Mouse (Mus musculus): ENCODE data around the gene Zfp322a.

GRCm38 (mm10) chr13:23402626-23403025 is 33.6 kb upstream of the Zfp322a start:
- TF ChIP-seq CTCF (IDR thresholded peaks at IDR 0.05; ENCODE audit: low read depth, low read length) = no peak
- no peak for TF ChIP-seq POLR2A (IDR thresholded peaks at IDR 0.05; ENCODE audit: borderline replicate concordance, low read depth, low read length)

All from bone marrow macrophage, adult 2 months (primary cell).